Mouse (Mus musculus) kidney, embryonic 14.5 days (tissue): ENCODE results near the gene Gm867. TPM values are rescaled to one million over a fixed set of nuclear protein-coding genes. Genes with fewer than 3 reads are reported as not detected.

Source experiments
- ATAC-seq: fragments of 200-750 bp; cut with Nextera tagmentation; 2 replicates; pipeline ENCODE4 v1.8.0; 2017; ENCODE audit warnings: moderate number of reproducible peaks, mild to moderate bottlenecking, moderate TSS enrichment, moderate library complexity; ENCODE audit not compliant: low FRiP score, low TSS enrichment
- H3K27ac ChIP-seq: fragments of 300-500 bp; sonication (generic); 2 replicates; pipeline ENCODE4 v1.5.1; 2014; ENCODE audit warnings: low read depth, mild to moderate bottlenecking, low read length, moderate library complexity, mixed read lengths
- H3K27me3 ChIP-seq: fragments of 300-500 bp; sonication (generic); 2 replicates; pipeline ENCODE4 v1.6.1; 2014; ENCODE audit warnings: mild to moderate bottlenecking, low read length; ENCODE audit not compliant: control insufficient read depth, insufficient read depth
- H3K36me3 ChIP-seq: fragments of 300-500 bp; sonication (generic); 2 replicates; pipeline ENCODE4 v1.6.1; 2014; ENCODE audit warnings: low read length, mixed read lengths; ENCODE audit not compliant: control insufficient read depth, insufficient read depth
- H3K4me1 ChIP-seq: fragments of 300-500 bp; sonication (generic); 2 replicates; pipeline ENCODE4 v1.6.1; 2014; ENCODE audit warnings: low read length, mixed read lengths; ENCODE audit not compliant: control insufficient read depth, insufficient read depth
- H3K4me2 ChIP-seq: fragments of 300-500 bp; sonication (generic); replicated peaks from 2 replicates; pipeline ENCODE4 v1.6.1; 2014; ENCODE audit warnings: low read depth, mild to moderate bottlenecking, low read length
- H3K4me3 ChIP-seq: fragments of 300-500 bp; sonication (generic); 2 replicates; pipeline ENCODE4 v1.5.1; 2014; ENCODE audit warnings: mild to moderate bottlenecking, low read length
- H3K9ac ChIP-seq: fragments of 300-500 bp; sonication (generic); 2 replicates; pipeline ENCODE4 v1.6.1; 2014; ENCODE audit warnings: low read depth, mild to moderate bottlenecking, low read length, moderate library complexity
- H3K9me3 ChIP-seq: fragments of 300-500 bp; sonication (generic); 2 replicates; pipeline ENCODE4 v1.6.1; 2016; ENCODE audit warnings: low read length; ENCODE audit not compliant: control insufficient read depth
- WGBS: fragments of 180-500 bp; shearing (Covaris S2); extraction: QIAGEN DNeasy Blood & Tissue Kit; methylation state at CpG from one replicate; pipeline ENCODE4 v1.1.7; 2014; 5-methylcytosine and 5-hydroxymethylcytosine counted together
- polyA plus RNA-seq: library from polyadenylated mRNA; unstranded; fragments of >200 nt; fragmentation: Nextera tagmentation; extraction: Ambion mirVana; gene quantifications from 2 replicates; pipeline ENCODE4 v1.2.1, GENCODE M21; 2014

Gm867 gene
- polyA plus RNA-seq, 1 experiment from 2014 or later = 0.35 TPM

DNA sequence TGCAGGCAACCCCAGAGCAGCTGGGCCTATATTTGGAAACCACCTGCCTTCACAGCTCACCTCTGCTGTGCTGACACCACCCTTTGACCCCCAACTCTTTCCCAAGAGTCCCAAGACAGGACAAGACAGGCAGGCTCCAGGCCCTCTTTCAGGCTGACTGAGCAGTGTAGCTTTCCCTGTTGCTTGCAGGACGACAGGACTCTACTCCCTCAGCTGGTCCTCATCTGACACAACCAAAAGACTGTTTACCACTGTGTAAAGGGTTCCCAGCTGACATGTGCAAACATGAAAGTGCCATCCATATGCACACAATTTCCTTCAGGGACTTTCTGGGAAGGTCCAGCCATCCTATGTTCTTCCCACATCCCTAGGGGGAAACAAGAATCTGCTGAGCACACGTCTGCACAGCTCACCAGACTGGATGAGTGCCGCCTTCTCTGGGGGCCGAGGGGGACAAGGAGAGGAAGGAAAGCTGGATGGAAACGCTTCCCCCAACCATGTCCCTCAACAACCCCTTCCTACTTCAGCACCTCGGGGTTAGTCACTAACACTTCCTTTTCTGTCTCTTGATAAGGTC lies 27.4 kb downstream of the Gm867 start:
- no peak overlapping the region for H3K9ac ChIP-seq
- no peaks in the 10 kb centered on the region for H3K27me3 ChIP-seq
- no peak overlapping the region for H3K4me2 ChIP-seq
- no peak overlapping the region for H3K4me3 ChIP-seq
- WGBS = 83% methylated on average over 6 of the region's 6 CpGs
- H3K27ac ChIP-seq = no peak overlapping the region
- no peaks in the 10 kb centered on the region for H3K4me1 ChIP-seq
- no peaks in the 10 kb centered on the region for H3K9me3 ChIP-seq
- peaks cover 64% of the 10 kb centered on the region for H3K36me3 ChIP-seq
- ATAC-seq = no peak

DNA sequence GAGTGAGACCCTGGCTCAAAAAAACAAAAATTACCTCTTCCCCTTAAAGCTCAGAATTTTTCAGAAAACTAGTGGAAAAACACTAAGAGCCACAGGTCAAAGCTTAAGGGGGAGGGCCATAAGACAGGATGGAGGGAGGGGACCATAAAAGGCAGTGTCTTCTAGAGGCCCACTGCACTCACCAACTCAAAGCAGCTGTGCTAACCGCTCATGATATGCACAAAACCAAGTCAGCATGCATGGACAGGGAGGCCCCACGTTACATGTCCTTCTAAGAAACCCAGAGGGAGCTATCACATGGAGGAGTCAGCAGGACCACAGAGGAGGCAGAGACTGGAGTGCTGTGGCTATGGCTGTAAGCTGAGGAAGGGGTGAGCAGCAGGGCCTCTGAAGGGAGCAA lies 29.8 kb downstream of the Gm867 start:
- H3K4me1 ChIP-seq = no peaks in the 10 kb centered on the region
- ATAC-seq = no peak
- H3K9me3 ChIP-seq = no peaks in the 10 kb centered on the region
- H3K4me2 ChIP-seq = no peak overlapping the region
- H3K4me3 ChIP-seq = no peak overlapping the region
- peaks cover 75% of the 10 kb centered on the region for H3K36me3 ChIP-seq
- H3K9ac ChIP-seq = no peak overlapping the region
- 86% methylated on average over 2 of the region's 2 CpGs for WGBS
- no peaks in the 10 kb centered on the region for H3K27me3 ChIP-seq
- no peak overlapping the region for H3K27ac ChIP-seq

DNA sequence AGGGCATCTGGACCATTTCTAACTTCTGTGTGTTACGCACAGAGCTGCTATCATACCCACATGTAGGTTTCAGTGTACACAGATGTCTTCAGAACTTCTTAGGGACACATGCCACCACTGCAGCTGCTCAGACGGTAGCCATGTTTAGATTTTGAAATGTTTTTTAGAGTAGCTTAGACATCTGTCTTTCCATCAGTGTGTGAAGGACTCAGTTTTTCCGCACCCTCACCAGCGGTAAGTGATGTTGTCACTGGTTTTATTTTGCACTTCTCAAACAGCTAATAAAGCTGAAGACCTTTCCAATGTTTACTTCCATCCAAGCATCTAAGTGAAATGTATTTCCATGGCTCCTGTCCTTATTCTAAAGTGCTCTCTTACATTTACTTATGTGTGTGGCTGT lies 33.6 kb downstream of the Gm867 start:
- Histone ChIP-seq H3K9me3 (no peaks in the 10 kb centered on the region), H3K27me3 (no peaks in the 10 kb centered on the region), H3K27ac (no peak overlapping the region), H3K4me1 (no peaks in the 10 kb centered on the region), H3K4me3 (no peak overlapping the region), H3K4me2 (no peak overlapping the region), H3K9ac (no peak overlapping the region), H3K36me3 (peaks cover 92% of the 10 kb centered on the region)
- no peak for ATAC-seq
- 95% methylated on average over 4 of the region's 4 CpGs for WGBS

DNA sequence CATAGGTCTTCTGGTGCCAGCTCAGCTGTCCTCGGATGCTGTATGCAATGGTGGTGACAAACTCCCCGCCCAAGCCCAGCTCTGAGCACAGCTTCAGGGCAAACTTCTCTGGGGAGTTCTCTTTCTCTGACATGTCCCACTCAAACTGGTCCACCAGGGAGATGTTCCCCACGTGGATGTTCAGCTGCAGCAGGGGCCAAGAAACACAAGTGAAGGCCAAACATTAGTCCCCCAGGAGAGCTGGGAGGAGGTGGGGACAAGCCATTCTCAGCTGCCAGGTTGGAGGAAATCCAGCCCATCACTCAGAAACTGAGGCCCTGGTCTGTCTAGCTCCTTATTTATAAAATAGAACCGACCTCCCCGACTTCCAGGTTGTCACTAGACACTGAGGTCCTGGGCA lies 36.1 kb downstream of the Gm867 start:
- 86% methylated on average over 5 of the region's 5 CpGs for WGBS
- Histone ChIP-seq H3K4me3 (no peak overlapping the region), H3K4me2 (no peak overlapping the region), H3K4me1 (no peaks in the 10 kb centered on the region), H3K36me3 (peaks cover 90% of the 10 kb centered on the region), H3K9ac (no peak overlapping the region), H3K9me3 (no peaks in the 10 kb centered on the region), H3K27me3 (no peaks in the 10 kb centered on the region), H3K27ac (no peak overlapping the region)
- ATAC-seq = no peak

DNA sequence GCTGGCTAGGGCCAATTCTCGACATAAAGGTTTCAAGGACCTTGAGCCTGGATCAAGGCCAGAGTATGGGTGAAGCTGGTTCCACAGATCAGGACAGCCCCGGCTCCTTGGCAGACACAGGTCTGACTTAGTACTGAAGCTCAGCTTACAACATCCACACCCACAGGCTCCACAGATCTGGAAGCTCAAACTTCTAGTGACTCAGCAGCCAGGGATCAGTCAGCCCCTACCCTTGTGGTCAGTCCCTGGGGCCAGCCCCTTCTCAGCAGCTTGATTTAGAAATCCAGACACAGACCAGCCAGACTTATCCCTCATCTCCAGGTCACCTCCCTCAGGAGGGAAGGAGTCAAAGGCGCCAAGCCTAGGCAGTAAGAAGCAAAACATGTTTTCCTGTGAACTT lies 41.6 kb downstream of the Gm867 start:
- no peak overlapping the region for H3K9ac ChIP-seq
- H3K27ac ChIP-seq = no peak overlapping the region
- H3K4me2 ChIP-seq = no peak overlapping the region
- H3K27me3 ChIP-seq = no peaks in the 10 kb centered on the region
- ATAC-seq = no peak
- 78% methylated on average over 3 of the region's 3 CpGs for WGBS
- peaks cover 83% of the 10 kb centered on the region for H3K36me3 ChIP-seq
- H3K4me1 ChIP-seq = no peaks in the 10 kb centered on the region
- no peak overlapping the region for H3K4me3 ChIP-seq
- H3K9me3 ChIP-seq = no peaks in the 10 kb centered on the region

DNA sequence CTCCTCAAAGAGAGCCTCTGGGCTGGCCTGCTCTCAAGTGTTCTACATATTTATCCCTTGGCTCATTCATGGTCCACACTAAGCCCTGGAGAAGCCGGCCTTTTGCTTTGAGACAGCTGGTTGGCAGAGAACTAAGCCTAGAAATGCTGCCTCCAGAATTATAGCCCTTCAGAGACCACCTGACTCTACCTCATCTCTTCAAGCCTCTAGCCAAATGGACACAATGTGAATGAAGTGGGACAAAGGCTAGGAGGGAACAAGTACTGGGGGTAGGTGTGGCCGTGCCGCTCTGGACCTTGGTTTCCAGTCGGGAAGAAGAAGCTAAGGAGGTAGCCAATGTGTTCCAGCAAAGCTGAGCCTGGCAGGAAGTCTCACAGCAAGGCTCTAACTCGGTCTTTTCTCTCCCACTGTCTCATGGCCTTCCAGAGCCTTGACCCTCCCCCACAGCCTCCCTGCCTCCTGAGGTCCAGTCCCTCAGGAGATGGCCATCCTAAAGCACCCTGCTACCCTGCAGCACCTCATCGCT lies 42.4 kb downstream of the Gm867 start:
- Histone ChIP-seq H3K4me2 (no peak overlapping the region), H3K36me3 (peaks cover 76% of the 10 kb centered on the region), H3K27ac (no peak overlapping the region), H3K4me1 (peaks cover 6% of the 10 kb centered on the region; the same call in 1 of the 2 replicates), H3K9ac (no peak overlapping the region), H3K9me3 (no peaks in the 10 kb centered on the region), H3K4me3 (no peak overlapping the region), H3K27me3 (no peaks in the 10 kb centered on the region)
- no peak for ATAC-seq
- 76% methylated on average over 6 of the region's 6 CpGs for WGBS

DNA sequence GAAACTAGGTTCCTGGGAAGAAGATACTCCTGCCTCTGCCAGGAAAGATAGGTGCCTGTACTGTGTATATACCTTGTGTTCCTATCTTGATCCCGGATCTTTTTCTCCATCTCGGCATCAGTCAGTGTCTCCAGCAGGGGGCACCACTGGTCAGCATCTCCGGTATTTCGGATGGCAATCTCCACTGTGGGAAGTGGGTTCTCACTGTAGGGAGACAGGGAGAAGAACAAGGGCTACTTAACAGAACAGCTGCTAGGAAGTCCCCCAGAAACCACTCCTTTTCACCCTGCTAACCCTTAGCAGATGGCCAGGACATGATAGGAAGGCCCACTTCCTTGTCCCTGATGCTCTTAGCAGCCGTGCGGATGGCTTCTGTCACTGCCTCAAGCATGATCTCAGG lies 43.1 kb downstream of the Gm867 start:
- WGBS = 40% methylated on average over 6 of the region's 6 CpGs
- peaks cover 68% of the 10 kb centered on the region for H3K36me3 ChIP-seq

DNA sequence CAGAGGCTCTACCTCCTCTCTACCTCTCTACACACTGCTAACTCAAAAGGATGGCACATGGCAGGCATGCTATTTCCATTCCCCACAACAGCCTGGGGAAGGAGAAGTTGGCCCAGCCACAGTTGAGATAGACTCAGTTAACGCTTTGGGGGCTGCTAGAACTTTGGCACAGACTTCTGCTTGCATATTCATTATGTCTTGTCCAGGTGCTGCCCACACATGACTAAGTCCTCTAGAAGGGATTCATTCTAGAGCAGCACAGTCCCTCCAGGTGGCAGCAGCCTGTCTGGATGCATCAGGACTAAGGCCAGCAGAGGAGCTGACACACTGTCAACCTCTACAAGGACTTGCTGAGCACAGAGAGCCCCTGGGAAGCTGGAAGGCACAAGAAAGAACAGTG lies 44.3 kb downstream of the Gm867 start:
- Histone ChIP-seq H3K27me3 (no peaks in the 10 kb centered on the region), H3K27ac (no peak overlapping the region), H3K4me3 (no peak overlapping the region), H3K9me3 (no peaks in the 10 kb centered on the region), H3K36me3 (peaks cover 57% of the 10 kb centered on the region), H3K9ac (no peak overlapping the region), H3K4me1 (peaks cover 6% of the 10 kb centered on the region; the same call in 1 of the 2 replicates), H3K4me2 (no peak overlapping the region)
- no peak for ATAC-seq
- 96% methylated on average over 1 of the region's 1 CpGs for whole genome bisulfite sequencing

More for the DNA sequence above, 43.1 kb downstream of the Gm867 start:
- Histone ChIP-seq H3K9me3 (no peaks in the 10 kb centered on the region), H3K27me3 (no peaks in the 10 kb centered on the region), H3K4me3 (no peak overlapping the region), H3K27ac (no peak overlapping the region), H3K4me2 (no peak overlapping the region), H3K9ac (no peak overlapping the region), H3K4me1 (peaks cover 6% of the 10 kb centered on the region; the same call in 1 of the 2 replicates)
- ATAC-seq = no peak

DNA sequence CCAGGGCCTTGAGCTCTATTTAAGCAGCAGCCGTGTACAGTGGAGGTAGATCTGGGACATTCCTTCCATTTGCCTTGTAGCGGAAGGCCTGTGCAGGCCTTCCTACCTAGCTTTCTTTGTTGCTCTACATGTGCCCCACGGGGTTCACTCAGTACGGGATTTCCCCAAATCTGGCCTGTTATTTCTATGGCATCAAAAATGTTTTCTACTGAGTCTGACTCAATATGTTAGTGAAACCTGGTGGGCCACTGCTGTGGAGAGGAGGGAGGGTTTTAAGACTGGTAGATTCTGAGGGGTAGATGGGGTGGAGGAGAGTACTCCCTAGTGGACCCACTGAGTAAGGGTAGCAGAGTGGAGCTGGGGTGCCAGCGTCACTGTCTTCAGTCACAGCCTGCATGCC lies 44.7 kb downstream of the Gm867 start:
- no peak overlapping the region for H3K4me3 ChIP-seq
- no peak overlapping the region for H3K27ac ChIP-seq
- H3K9ac ChIP-seq = no peak overlapping the region
- no peak overlapping the region for H3K4me2 ChIP-seq
- peaks cover 6% of the 10 kb centered on the region; the same call in 1 of the 2 replicates for H3K4me1 ChIP-seq
- ATAC-seq = no peak
- H3K36me3 ChIP-seq = peaks cover 53% of the 10 kb centered on the region
- H3K27me3 ChIP-seq = no peaks in the 10 kb centered on the region
- no peaks in the 10 kb centered on the region for H3K9me3 ChIP-seq
- 89% methylated on average over 5 of the region's 5 CpGs for WGBS
